Mouse (Mus musculus): ENCODE results near the gene Obsl1.

The Obsl1 gene

GRCm38 (mm10) chr1:75505956-75506831 lies at the start of gene Obsl1:
Gene Obsl1 (minus strand): TSS chr1:75506452.
- no peak for DNase-seq (ENCODE audit: low read depth, low spot score)

GRCm38 (mm10) chr1:75555680-75556079 lies 49.4 kb upstream of the Obsl1 start:
- DNase-seq (ENCODE audit: low read depth, low spot score): no peak

- DNase-seq (ENCODE audit: low read depth, low spot score): no peak
These were observed 44.3 kb upstream of the Obsl1 start for GRCm38 (mm10) chr1:75550586-75550985.

- DNase-seq (ENCODE audit: low read depth, low spot score): no peak
These were observed 43.3 kb upstream of the Obsl1 start for GRCm38 (mm10) chr1:75549289-75550279.

GRCm38 (mm10) chr1:75548871-75549270 lies 42.6 kb upstream of the Obsl1 start:
- no peak for DNase-seq (ENCODE audit: low read depth, low spot score)

GRCm38 (mm10) chr1:75548083-75548482 lies 41.8 kb upstream of the Obsl1 start:
- no peak for DNase-seq (ENCODE audit: low read depth, low spot score)

GRCm38 (mm10) chr1:75547351-75547750 lies 41.1 kb upstream of the Obsl1 start:
- no peak for DNase-seq (ENCODE audit: low read depth, low spot score)

- DNase-seq (ENCODE audit: low read depth, low spot score): no peak
These were observed 40.0 kb upstream of the Obsl1 start, which contains the start of gene Slc4a3 for GRCm38 (mm10) chr1:75545965-75546956. Gene Slc4a3 (plus strand): TSS chr1:75546266.

GRCm38 (mm10) chr1:75544351-75544750 lies 38.1 kb upstream of the Obsl1 start:
- no peak for DNase-seq (ENCODE audit: low read depth, low spot score)

- no peak for DNase-seq (ENCODE audit: low read depth, low spot score)
These were observed 35.2 kb upstream of the Obsl1 start for GRCm38 (mm10) chr1:75541496-75541895.

- DNase-seq (ENCODE audit: low read depth, low spot score): no peak
These were observed 32.4 kb upstream of the Obsl1 start for GRCm38 (mm10) chr1:75538597-75539190.

- no peak for DNase-seq (ENCODE audit: low read depth, low spot score)
These were observed 31.3 kb upstream of the Obsl1 start for GRCm38 (mm10) chr1:75537587-75537986.

GRCm38 (mm10) chr1:75533325-75534252 lies 27.3 kb upstream of the Obsl1 start:
- DNase-seq (ENCODE audit: low read depth, low spot score): no peak

GRCm38 (mm10) chr1:75532280-75533172 lies 26.3 kb upstream of the Obsl1 start:
- DNase-seq (ENCODE audit: low read depth, low spot score): no peak

GRCm38 (mm10) chr1:75530546-75530945 lies 24.3 kb upstream of the Obsl1 start:
- DNase-seq (ENCODE audit: low read depth, low spot score): no peak

- DNase-seq (ENCODE audit: low read depth, low spot score): no peak
These were observed 18.4 kb upstream of the Obsl1 start for GRCm38 (mm10) chr1:75524679-75525078.

GRCm38 (mm10) chr1:75521321-75522031 lies 15.2 kb upstream of the Obsl1 start, which contains the start of gene Stk11ip:
Gene Stk11ip (plus strand): TSS chr1:75521529.
- DNase-seq (ENCODE audit: low read depth, low spot score): peak; percentile 87

GRCm38 (mm10) chr1:75519576-75519975 lies 13.3 kb upstream of the Obsl1 start:
- no peak for DNase-seq (ENCODE audit: low read depth, low spot score)

Data from c-Kit-negative CD71-positive TER-119-positive erythroid progenitor cells, embryonic 14.5 days (primary cell).